Mouse (Mus musculus): ENCODE data around the gene Srl.
"Not testable (repeated sequence)": the region's sequence is repeated elsewhere in the genome, so short reads cannot be mapped to it uniquely, and the experiment has no call there.

The Srl gene

DNA sequence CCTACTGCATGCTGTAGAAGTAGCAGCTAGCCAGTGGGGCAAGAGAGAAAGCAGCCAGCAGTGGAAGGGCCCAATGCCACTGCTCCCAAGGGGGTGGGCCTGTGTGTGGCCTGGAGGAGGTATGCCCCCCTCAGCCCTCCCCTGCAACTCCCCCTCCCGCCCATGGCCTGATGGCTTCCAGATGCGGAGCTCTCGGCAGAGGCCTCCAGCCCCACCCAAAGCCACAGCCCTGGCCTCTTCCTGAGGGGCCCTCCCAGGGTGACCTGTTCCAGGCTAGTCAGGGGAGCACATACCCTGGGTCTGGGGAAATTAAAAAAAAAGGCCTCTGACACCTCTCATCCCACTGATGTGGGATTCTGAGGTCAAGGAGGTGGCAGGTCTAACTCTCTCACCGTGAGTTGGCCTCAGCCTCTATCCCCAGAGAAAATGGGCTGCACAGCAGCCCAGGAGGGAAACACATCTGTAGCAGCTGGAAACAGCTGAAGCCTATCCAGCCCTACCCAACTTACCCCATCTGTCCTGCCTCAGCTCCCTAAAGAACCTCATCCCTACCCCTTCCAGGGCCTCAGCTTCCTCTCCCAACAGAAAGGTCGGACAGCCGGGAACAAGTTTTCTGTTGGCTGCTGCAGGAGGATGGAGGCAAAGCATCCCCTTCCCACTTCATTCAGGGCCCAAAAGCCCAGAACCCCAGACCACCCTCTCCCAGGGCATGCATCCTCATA, 11.4 kb upstream of the Srl start:
- no peak for DNase-seq (ENCODE audit: low spot score)

DNA sequence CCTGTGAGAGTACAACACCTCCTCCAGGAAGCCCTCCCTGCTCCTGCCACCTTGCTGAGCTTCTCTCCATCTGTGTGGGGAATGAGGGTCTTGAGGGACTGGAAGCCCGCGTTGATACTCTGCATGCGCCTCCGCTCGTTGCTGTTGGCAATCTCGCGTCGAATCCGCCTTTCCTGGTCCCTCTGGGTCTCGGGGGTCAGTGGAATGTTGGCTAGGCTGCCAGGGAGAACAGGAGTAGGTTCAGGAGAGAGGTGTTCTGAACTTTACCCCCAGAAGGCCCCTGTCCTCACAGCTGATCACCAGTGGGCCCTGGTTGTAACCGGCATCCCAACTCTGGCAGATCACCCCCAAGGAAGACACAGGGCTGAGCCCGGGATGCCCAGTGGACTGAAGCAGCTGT, 10.3 kb upstream of the Srl start:
- no peak for DNase-seq (ENCODE audit: low spot score)

- DNase-seq (ENCODE audit: low spot score), result no peak
These were observed 9.4 kb upstream of the Srl start for GRCm38 (mm10) chr16:4551056-4551455.

GRCm38 (mm10) chr16:4548953-4549688, 7.5 kb upstream of the Srl start:
- DNase-seq (ENCODE audit: low spot score), result no peak

GRCm38 (mm10) chr16:4547611-4548010, 6.0 kb upstream of the Srl start:
- DNase-seq (ENCODE audit: low spot score), result no peak

- no peak for DNase-seq (ENCODE audit: low spot score)
These were observed 5.2 kb upstream of the Srl start for GRCm38 (mm10) chr16:4546838-4547237.

- no peak for DNase-seq (ENCODE audit: low spot score)
These were observed 3.2 kb upstream of the Srl start for GRCm38 (mm10) chr16:4544845-4545244.

- no peak for DNase-seq (ENCODE audit: low spot score)
These were observed 1.6 kb upstream of the Srl start for GRCm38 (mm10) chr16:4543266-4543665.

DNA sequence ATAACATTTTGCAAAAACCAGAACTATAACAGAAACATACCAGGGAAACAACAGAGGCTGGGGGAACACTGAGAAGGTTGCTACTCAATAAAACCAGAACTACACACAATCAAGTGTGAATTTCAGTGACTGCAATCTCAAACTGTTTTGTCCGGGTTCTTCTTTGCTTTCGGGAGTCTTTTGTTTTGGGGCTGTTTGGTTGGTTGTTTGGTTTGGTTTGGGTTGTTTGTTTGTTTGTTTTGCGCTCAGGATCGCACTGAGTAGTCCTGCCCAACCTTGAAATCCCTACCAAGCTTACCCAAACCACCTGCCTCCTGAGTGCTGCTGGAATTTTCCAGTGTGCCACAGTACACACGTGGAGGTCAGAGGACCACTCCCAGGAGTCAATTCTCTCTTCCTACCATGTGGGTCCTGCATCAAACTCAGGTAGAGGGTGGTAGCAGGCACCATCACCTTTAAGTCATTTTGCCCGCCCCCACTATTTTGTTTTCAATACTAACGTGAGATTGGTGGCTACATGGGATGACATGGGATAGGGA, 689 bp upstream of the Srl start:
- DNase-seq (ENCODE audit: low spot score), result no peak

GRCm38 (mm10) chr16:4541033-4541432, 583 bp downstream of the Srl start:
- no peak for DNase-seq (ENCODE audit: low spot score)

- no peak for DNase-seq (ENCODE audit: low spot score)
These were observed 1.4 kb downstream of the Srl start for GRCm38 (mm10) chr16:4540064-4540775.

- no peak for DNase-seq (ENCODE audit: low spot score)
These were observed 2.1 kb downstream of the Srl start for GRCm38 (mm10) chr16:4539521-4539920.

GRCm38 (mm10) chr16:4537616-4538358, 3.8 kb downstream of the Srl start:
- no peak for DNase-seq (ENCODE audit: low spot score)

DNA sequence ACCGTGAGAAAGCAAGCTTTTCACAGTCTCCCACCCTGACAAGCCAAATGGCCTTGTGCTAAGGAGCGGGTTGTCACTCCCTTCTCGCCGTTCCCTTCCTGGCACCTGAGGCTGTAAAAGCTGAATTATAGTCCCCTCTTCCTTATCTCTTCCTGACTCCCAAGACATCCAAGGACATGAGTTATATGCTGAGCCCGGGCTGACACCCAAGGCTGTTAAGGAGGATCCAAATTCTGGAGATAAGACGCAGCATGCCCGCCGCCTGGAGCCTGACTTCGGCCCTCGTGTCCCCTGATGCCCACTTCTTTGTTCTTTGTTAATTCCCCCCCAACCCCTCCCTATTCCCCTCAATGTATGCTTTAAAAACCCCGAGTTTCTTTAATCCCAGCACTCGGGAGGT, 14.2 kb downstream of the Srl start:
- DNase-seq (ENCODE audit: low spot score), result not testable (repeated sequence)

- DNase-seq (ENCODE audit: low spot score), result no peak
These were observed 18.2 kb downstream of the Srl start for GRCm38 (mm10) chr16:4523313-4524004.

- DNase-seq (ENCODE audit: low spot score), result no peak
These were observed 18.7 kb downstream of the Srl start for GRCm38 (mm10) chr16:4522879-4523278.

DNA sequence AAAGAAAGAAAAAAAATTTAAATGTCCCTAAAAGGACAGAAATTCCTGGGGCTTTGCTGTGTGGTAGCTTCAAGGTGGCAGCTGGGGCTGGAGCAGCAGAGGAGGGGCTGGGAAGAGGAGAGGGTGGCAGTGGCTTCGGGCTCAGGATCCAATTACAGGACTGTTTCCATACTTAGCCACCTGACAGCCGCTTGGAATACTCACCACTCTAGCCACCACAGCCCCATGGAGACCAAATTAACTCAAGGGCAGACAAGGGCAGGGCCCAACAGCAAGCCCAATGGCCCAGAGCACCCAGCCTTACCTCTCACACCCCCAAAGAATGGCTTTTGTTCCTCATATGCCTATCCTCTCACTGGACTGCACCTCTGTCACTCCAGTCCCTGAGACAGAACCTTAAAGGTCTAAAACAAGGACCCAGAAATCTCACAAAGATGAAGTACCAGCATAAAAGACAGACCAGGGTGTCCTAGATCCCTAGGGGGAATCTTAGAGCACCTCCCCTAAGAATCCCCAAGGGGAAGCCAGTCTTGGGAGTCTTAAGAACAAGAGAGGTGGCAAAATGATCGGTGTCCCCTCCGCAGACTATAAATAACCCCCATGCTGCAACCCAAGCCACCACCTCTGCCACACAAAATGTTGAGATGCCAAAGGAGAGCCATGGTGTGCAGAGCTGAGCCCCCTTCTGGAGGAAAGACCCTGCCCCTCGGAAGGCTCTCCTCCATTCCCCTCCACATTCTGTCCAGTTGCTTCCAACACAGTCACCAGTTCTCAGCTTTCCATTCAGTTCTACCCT, 19.7 kb downstream of the Srl start:
- no peak for DNase-seq (ENCODE audit: low spot score)

DNA sequence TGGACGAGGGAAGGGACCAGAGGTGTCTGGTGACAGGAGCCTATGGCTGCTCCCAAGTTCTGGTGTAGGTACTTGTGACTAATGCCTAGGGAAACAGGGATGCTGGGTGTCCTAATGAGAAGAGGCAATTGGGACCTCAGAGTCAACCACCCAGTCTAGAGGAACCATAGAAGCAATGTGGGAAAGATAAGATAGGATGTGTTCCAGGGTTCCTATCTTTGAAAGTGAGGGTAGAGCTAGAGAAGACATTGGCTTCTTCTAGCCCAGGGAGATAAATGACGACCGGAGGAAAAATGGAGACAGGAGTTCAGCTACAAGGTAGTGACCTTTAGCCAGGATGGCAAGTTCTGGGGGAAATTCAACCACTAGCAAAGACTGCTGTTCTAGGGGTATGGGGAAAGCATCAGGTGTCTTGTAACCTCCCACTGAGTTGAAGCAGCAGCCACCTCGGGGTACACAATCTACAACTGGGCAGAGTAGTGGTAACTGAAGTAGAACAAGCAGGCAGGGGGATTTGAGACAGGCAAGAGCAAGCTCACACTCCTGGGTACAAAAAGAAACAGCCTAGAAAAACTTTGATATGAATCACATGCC, 20.4 kb downstream of the Srl start:
- DNase-seq (ENCODE audit: low spot score), result no peak

DNA sequence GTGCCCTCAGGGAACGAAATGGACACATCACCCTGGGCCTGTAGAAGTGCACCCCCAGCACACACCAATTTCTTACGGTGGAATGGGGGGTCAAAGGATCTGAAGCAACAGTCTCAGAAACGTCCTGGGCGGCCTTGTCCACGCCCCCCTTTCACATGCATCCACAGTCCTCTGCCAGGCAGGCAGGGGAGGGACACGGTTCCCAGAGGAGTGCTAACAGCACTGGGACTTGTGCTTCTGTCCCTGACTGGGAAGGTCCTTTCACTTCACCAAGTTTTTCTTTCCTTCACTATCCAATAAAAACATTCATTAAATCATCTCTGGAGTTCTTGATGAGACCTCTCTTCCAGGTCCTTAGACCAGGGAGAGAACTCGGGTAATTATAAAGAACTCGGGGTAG, 20.9 kb downstream of the Srl start:
- no peak for DNase-seq (ENCODE audit: low spot score)

GRCm38 (mm10) chr16:4519825-4520224, 21.8 kb downstream of the Srl start:
- DNase-seq (ENCODE audit: low spot score), result no peak

Measured in urinary bladder, postnatal 10 days (tissue).